Comparison of ENCODE assay signal across 9 mouse cellular contexts in the genomic region with DNA sequence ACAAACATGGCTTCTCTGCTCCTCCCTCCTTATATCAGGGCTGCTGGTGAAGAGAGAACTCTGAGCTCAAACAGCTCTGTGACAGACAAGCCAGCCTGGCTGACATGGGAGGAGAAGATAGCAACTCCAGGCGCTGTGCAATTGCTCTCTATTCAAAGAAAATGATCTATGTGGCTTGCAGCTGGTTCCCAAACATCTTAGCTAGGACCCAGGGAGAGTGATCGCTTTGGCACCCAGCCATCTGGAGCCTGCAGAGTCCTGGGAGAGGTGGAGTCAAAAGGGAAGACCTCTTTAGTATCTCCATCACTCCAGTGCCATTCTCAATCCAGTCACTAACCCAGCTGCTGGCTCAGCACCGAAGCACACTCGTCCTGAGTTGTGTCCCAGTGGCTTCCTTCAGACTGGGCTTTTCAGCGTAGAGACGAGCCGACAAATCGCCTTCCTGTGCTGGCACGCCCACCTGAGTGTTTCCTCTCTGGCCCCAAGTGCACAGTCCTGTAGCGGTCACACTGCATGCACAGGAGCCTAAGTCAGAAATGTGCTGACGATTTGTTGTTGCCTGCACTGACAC.
DNase-seq lines count a peak whose midpoint lies in the region; ATAC-seq and TF ChIP-seq lines count a peak whose summit lies in the region.
"Had no signal": no experiment of that assay in that cellular context is flagged by ENCODE, and none has a peak within 500 bp of the region (broad histone marks: within the 10 kb centered on the region; RNA-seq: fewer than 3 reads in every experiment).

No protein-coding gene starts in this region.

- no peaks in the 10 kb centered on the region for H3K9me3 ChIP-seq in forebrain, postnatal 0 days (ENCODE audit: low read length)
- H3K9me3 ChIP-seq in midbrain, postnatal 0 days (ENCODE audit: low read length): no peaks in the 10 kb centered on the region
- H3K9me3 ChIP-seq: limb, embryonic 15.5 days had no signal

- WGBS in forebrain, postnatal 0 days: 65% methylated on average over 11 of the region's 11 CpGs
- whole genome bisulfite sequencing in midbrain, postnatal 0 days: 61% methylated on average over 11 of the region's 11 CpGs
- 34% methylated on average over 11 of the region's 11 CpGs for WGBS in lung, adult 2 months

- no peaks in the 10 kb centered on the region for H3K36me3 ChIP-seq in forebrain, postnatal 0 days (ENCODE audit: insufficient read depth)
- no peaks in the 10 kb centered on the region for H3K36me3 ChIP-seq in midbrain, postnatal 0 days (ENCODE audit: insufficient read depth, low read length)
- H3K36me3 ChIP-seq: limb, embryonic 15.5 days had no signal

- DNase-seq in layer of hippocampus, adult 11-12 months (ENCODE audit: low spot score): peak; percentile 24
- no peak for DNase-seq in layer of hippocampus, postnatal 36 days
- peak; percentile 50 for DNase-seq in forebrain, postnatal 0 days
- DNase-seq in kidney, adult 9 months: peak; percentile 47
- DNase-seq in midbrain, postnatal 0 days (ENCODE audit: low spot score): peak; percentile 28
- no peak for DNase-seq in adrenal gland, postnatal 25 days
- no peak for DNase-seq in thymus, adult 18-20 months
- DNase-seq in lung, adult 2 months: no peak

- no peak for TF ChIP-seq POLR2A in lung, adult 2 months (IDR thresholded peaks at IDR 0.05; ENCODE audit: borderline replicate concordance, extremely low read depth, low read depth, low read length)

- no peaks in the 10 kb centered on the region for H3K4me1 ChIP-seq in forebrain, postnatal 0 days (ENCODE audit: insufficient read depth)
- H3K4me1 ChIP-seq in midbrain, postnatal 0 days (ENCODE audit: insufficient read depth, low read length): no peaks in the 10 kb centered on the region
- H3K4me1 ChIP-seq in lung, adult 2 months (ENCODE audit: control insufficient read depth, insufficient read depth, low read length): no peaks in the 10 kb centered on the region

- no peaks in the 10 kb centered on the region for H3K27me3 ChIP-seq in forebrain, postnatal 0 days (ENCODE audit: insufficient read depth, low read length)
- H3K27me3 ChIP-seq in midbrain, postnatal 0 days (ENCODE audit: insufficient read depth, low read length): no peaks in the 10 kb centered on the region
- H3K27me3 ChIP-seq: limb, embryonic 15.5 days had no signal

- no peak for TF ChIP-seq CTCF in forebrain, postnatal 0 days (IDR thresholded peaks at IDR 0.05; ENCODE audit: low read depth)
- TF ChIP-seq CTCF in midbrain, postnatal 0 days (IDR thresholded peaks at IDR 0.05): no peak
- no peak for TF ChIP-seq CTCF in lung, adult 2 months (IDR thresholded peaks at IDR 0.05; ENCODE audit: insufficient read depth, low read length)

- no peak overlapping the region for H3K4me3 ChIP-seq in forebrain, postnatal 0 days (ENCODE audit: low read depth, low read length)
- H3K4me3 ChIP-seq in midbrain, postnatal 0 days (ENCODE audit: low read depth, low read length): no peak overlapping the region
- H3K4me3 ChIP-seq in lung, adult 2 months (replicated peaks; ENCODE audit: extremely low read depth, low read depth, low read length): no peak overlapping the region
- H3K4me3 ChIP-seq: limb, embryonic 15.5 days had no signal

- 0 out of 2 replicates have a peak overlapping the region, but pooled peaks have one; percentile 14 for H3K4me2 ChIP-seq in forebrain, postnatal 0 days (ENCODE audit: low read depth)
- H3K4me2 ChIP-seq in midbrain, postnatal 0 days (ENCODE audit: low read depth, low read length, poor library complexity, severe bottlenecking): no peak overlapping the region
- H3K4me2 ChIP-seq: limb, embryonic 15.5 days had no signal

- H3K27ac ChIP-seq in forebrain, postnatal 0 days (ENCODE audit: low read depth, low read length): peak overlapping the region; percentile 64
- peak overlapping the region; percentile 67 for H3K27ac ChIP-seq in midbrain, postnatal 0 days (ENCODE audit: low read depth, low read length)
- H3K27ac ChIP-seq: limb, embryonic 15.5 days had no signal

- H3K9ac ChIP-seq in forebrain, postnatal 0 days: no peak overlapping the region
- H3K9ac ChIP-seq in midbrain, postnatal 0 days (replicated peaks; ENCODE audit: low read length, poor library complexity, severe bottlenecking): 0 out of 2 replicates have a peak overlapping the region, but pooled peaks have one; percentile 19
- H3K9ac ChIP-seq: limb, embryonic 15.5 days had no signal

- ATAC-seq in forebrain, postnatal 0 days: peak; percentile 87
- ATAC-seq in midbrain, postnatal 0 days (ENCODE audit: low FRiP score): no peak

Comparison
In these comparisons a context has a peak if more than half of its experiments do, and no peak if none do; other contexts are left out.
1. DNase-seq: peak in layer of hippocampus, adult 11-12 months (single experiment), forebrain, postnatal 0 days (single experiment), kidney, adult 9 months (single experiment) and midbrain, postnatal 0 days (single experiment); none in layer of hippocampus, postnatal 36 days (0 of 2), adrenal gland, postnatal 25 days (single experiment), thymus, adult 18-20 months (0 of 2) and lung, adult 2 months (single experiment).